Mouse (Mus musculus) cortical plate, adult 2 months (tissue): ENCODE data around the gene Gtf2a2. TPM values are rescaled to one million over a fixed set of nuclear protein-coding genes. Genes with fewer than 3 reads are reported as not detected.

Experiments
- H3K27ac ChIP-seq: fragments of 200-500 bp; 2 replicates; pipeline ENCODE4 v1.5.1; 2012; ENCODE audit warnings: low read length, control low read depth, inconsistent platforms; ENCODE audit not compliant: insufficient read depth
- H3K4me1 ChIP-seq: fragments of 200-500 bp; 2 replicates; pipeline ENCODE4 v1.6.1; 2011; ENCODE audit warnings: low read length; ENCODE audit not compliant: control insufficient read depth, insufficient read depth
- H3K4me3 ChIP-seq: fragments of 200-500 bp; 2 replicates; pipeline ENCODE4 v1.5.1; 2011; ENCODE audit warnings: mild to moderate bottlenecking, low read length, control low read depth; ENCODE audit not compliant: insufficient read depth
- CTCF ChIP-seq: fragments of 200-500 bp; IDR thresholded peaks from 2 replicates; pipeline ENCODE4 v1.5.1; 2011; ENCODE audit warnings: mild to moderate bottlenecking, control low read depth, low read length; ENCODE audit not compliant: insufficient read depth; ENCODE audit errors: extremely low read depth
- POLR2A ChIP-seq: fragments of 200-500 bp; IDR thresholded peaks from 2 replicates; pipeline ENCODE4 v1.6.1; 2011; ENCODE audit warnings: mild to moderate bottlenecking, low read length, control low read depth; ENCODE audit not compliant: insufficient read depth; ENCODE audit errors: extremely low read depth
- polyA plus RNA-seq: library from polyadenylated mRNA; depleted of rRNA; stranded (reverse); fragments of >200 nt; gene quantifications from 2 replicates; pipeline ENCODE4 v1.2.3, GENCODE M21; 2012; rRNA removed

Gene Gtf2a2
- polyA plus RNA-seq, 1 experiment: 65.7 TPM

DNA sequence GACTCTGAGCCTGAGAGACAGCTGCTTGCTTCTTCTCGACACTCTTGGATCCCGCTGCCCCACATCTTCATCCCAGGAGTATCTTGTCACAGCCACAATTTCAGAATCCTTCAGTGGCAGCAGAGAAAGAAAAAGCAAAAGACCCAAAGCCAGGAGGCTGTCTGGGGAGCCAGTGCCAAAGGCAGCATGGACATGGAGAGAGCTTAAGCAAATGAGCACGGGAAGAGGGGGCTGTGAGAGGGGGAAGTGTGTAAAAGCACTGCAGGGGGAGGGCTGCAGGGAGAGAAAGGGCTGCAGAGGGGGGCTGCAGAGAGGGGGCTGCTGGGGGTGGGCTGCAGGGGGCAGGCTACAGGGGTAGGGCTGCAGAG, 37.0 kb downstream of the Gtf2a2 start:
- Histone ChIP-seq H3K4me1 (no peaks in the 10 kb centered on the region), H3K4me3 (no peak overlapping the region), H3K27ac (no peak overlapping the region)
- TF ChIP-seq POLR2A (no peak), CTCF (no peak)

DNA sequence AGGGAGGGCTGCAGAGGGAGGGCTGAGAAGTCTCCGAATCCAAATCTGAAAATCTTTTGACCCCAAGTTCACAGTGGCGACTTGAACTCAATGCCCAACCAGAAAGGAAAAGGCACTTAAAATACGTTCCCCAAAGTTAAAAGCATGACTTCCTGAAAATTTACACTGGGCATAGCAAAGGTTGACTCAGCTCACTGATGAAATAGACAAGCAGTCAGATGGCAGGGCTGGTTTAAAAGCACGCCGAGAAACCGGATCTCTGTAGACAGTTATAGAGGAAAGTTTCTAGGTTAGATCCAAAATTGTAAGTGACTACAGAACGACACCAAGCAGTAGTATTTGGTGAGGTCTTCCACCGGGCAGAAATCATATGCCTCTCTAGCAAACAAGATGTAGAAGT, 37.5 kb downstream of the Gtf2a2 start:
- no peak for TF ChIP-seq CTCF
- TF ChIP-seq POLR2A: no peak
- H3K4me3 ChIP-seq: no peak overlapping the region
- H3K4me1 ChIP-seq: no peaks in the 10 kb centered on the region
- H3K27ac ChIP-seq: no peak overlapping the region

DNA sequence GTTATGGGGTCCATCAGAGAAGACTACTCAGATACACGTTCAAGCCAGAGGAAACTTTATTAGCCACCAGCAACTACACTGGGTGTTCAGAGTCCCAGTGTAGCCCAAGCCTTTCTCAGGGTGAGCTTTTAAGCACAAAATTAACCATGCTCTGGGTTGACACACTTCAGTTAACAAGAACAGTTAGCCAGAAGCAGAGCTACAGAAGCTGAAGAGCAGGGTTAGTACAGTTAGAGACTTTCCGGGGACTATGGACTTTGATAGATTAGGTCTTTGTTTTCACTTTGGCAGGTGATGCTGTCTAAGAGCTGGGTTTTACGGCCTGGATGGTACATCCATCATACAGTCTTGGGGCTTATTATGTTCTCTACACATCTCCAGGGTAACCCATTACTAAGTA, 40.4 kb downstream of the Gtf2a2 start:
- H3K4me1 ChIP-seq: no peaks in the 10 kb centered on the region
- no peak overlapping the region for H3K27ac ChIP-seq
- H3K4me3 ChIP-seq: no peak overlapping the region
- TF ChIP-seq CTCF (no peak), POLR2A (no peak)

DNA sequence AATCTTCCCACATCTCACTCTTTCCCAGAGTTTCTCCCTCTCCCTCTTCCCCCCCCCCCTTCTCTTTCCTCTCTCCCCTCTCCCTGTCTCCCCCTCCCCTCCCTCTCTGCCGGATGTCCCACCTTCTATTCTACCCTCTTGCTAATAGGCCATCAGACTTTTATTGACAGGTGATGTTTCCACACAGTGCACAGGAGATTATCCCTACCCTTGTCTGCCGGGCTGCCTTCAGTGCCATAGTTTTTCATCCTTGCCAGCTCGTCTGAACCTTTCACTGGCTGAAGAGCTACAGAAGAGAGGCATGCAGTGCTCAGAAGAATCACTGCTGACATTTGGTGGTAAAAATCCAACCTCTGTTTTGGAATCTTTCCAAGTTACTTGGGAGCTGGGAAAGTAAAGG, 41.1 kb downstream of the Gtf2a2 start:
- Histone ChIP-seq H3K4me3 (no peak overlapping the region), H3K27ac (no peak overlapping the region), H3K4me1 (no peaks in the 10 kb centered on the region)
- TF ChIP-seq POLR2A (no peak), CTCF (no peak)

DNA sequence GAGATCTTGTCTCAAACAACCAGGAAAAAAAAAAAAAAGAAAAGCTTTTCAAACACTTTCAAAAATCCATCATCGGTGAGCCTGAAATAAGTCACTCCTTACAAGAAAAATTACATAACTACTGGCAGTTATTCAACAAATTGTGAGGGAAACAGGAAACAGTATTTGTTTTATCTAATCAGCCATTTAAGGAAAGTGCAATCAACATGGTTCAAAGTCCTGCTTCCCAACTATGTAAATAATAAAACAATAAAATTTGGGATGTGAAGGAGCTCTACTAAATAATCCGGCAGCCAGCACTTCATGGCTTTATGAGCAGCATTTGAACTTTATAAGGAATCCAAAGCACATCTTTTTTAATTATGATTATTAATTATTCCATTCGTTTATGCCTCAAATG, 49.7 kb downstream of the Gtf2a2 start:
- Histone ChIP-seq H3K4me3 (no peak overlapping the region), H3K4me1 (no peaks in the 10 kb centered on the region), H3K27ac (no peak overlapping the region)
- TF ChIP-seq POLR2A: no peak
- TF ChIP-seq CTCF: no peak

DNA sequence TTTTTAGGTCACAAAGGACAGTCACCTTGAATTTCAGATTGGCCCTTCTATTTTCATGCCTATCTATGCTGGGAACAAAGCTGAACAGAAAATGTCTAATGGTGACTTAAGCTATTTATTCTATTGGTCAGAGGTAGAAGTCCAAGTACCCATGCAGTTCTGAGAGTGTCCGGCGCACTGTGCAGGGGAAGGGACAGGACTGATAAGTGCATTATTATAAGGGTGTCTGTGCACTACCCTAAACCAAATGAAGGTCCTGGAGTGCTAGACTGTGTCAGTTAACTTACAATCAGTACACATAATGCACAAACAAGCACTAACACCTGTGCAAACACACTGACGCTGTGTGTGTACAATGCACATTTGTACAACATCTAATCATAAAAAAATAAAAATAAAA, 55.1 kb downstream of the Gtf2a2 start:
- Histone ChIP-seq H3K4me3 (no peak overlapping the region), H3K4me1 (no peaks in the 10 kb centered on the region), H3K27ac (no peak overlapping the region)
- TF ChIP-seq POLR2A (no peak), CTCF (no peak)

DNA sequence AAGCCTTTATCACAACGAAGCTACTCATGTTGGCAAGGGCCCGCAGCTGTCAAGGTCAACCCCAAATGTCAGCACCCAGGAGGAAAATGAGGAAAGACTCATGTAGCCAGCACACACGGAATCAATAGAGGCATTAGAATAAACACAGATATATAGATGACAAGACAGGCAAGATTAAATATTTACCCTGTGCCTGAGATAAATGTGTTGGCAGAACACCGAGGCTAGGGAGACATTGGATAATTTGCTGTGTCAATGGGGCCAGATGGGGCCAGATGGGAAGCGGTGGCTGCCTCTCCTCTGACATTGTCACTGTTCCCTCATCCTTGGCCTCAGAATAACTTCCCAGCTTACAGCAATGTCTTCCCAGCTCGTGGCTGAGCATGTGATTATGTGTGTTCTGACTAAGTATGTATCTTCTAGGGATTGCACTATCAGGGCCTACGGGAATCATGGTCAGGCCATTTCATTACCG, 57.6 kb downstream of the Gtf2a2 start:
- Histone ChIP-seq H3K4me3 (no peak overlapping the region), H3K4me1 (no peaks in the 10 kb centered on the region), H3K27ac (no peak overlapping the region)
- TF ChIP-seq POLR2A (no peak), CTCF (no peak)

DNA sequence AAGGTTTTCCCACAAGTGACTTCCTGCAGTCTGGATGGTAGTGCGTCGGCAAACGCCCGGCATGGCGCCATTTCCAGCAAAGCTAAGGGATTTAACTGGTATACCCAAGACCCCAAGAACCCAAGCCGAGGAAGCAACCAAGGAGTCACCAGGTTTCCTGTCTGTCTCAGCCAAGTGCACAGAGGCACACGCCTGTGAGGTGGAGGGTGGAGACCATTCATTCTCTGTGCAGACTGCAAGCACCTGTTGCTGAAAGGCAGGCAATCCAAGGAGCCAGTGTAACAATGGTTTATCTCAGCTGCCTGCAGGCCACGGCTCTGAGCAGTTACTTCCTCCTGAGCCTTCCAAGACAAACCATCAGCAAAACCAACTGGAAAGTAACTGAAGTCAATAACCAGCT, 60.0 kb downstream of the Gtf2a2 start:
- H3K4me1 ChIP-seq: no peaks in the 10 kb centered on the region
- TF ChIP-seq CTCF (no peak), POLR2A (no peak)
- no peak overlapping the region for H3K27ac ChIP-seq
- no peak overlapping the region for H3K4me3 ChIP-seq

Other genes with a start within 250 kb of the Gtf2a2 start
- gene Bnip2, start 23.1 kb upstream of the Gtf2a2 start, polyA plus RNA-seq: 43.9 and 45.0 TPM in 2 replicates
- not detected in 2 replicates for gene Gcnt3, start 25.5 kb downstream of the Gtf2a2 start, polyA plus RNA-seq
- gene Fam81a, start 130.0 kb downstream of the Gtf2a2 start, polyA plus RNA-seq: 135 and 144 TPM in 2 replicates
- 8.7 and 9.4 TPM in 2 replicates for gene Myo1e, start 194.8 kb downstream of the Gtf2a2 start, polyA plus RNA-seq